Mouse (Mus musculus) MEL (cell line): ENCODE measurements around the gene Trpm8.
A peak's percentile ranks its signal among the peaks of the same experiment; 100 is the strongest.

Experiments
- CHD1 ChIP-seq: IDR thresholded peaks from 2 replicates; pipeline ENCODE4 v1.6.1; 2012; ENCODE audit warnings: low read depth, mild to moderate bottlenecking, inconsistent platforms, low read length, improper control_type of control experiment
- CHD2 ChIP-seq: IDR thresholded peaks from 2 replicates; pipeline ENCODE4 v1.6.1; 2011; ENCODE audit warnings: low read length, improper control_type of control experiment
- CTCF ChIP-seq, 3 experiments: IDR thresholded peaks in 2 of 3; conservative IDR thresholded peaks in 1 of 3; 2 replicates each; pipeline ENCODE4 v1.5.1; 2011 to 2012; ENCODE audit warnings: low read length in 3 of 3, low read depth in 2 of 3, mild to moderate bottlenecking in 2 of 3, improper control_type of control experiment in 1 of 3, inconsistent platforms in 1 of 3, mixed read lengths in 1 of 3, moderate library complexity in 1 of 3; ENCODE audit not compliant: control insufficient read depth in 1 of 3, insufficient read depth in 1 of 3, poor library complexity in 1 of 3, severe bottlenecking in 1 of 3
- ETS1 ChIP-seq: IDR thresholded peaks from 2 replicates; pipeline ENCODE4 v1.6.1; 2012; ENCODE audit warnings: low read depth, mild to moderate bottlenecking, inconsistent platforms, low read length, improper control_type of control experiment, moderate library complexity
- GATA1 ChIP-seq: IDR thresholded peaks from 2 replicates; pipeline ENCODE4 v1.6.1; 2011; ENCODE audit warnings: low read depth, low read length, improper control_type of control experiment
- POLR2A ChIP-seq, 2 experiments: IDR thresholded peaks; 2 replicates each; pipeline ENCODE4 v1.6.1; 2011 to 2012; ENCODE audit warnings: low read length in 2 of 2, mild to moderate bottlenecking in 2 of 2, control low read depth in 1 of 2, improper control_type of control experiment in 1 of 2, low read depth in 1 of 2, moderate library complexity in 1 of 2; ENCODE audit not compliant: control insufficient read depth in 1 of 2, insufficient read depth in 1 of 2, poor library complexity in 1 of 2
- POLR2AphosphoS2 ChIP-seq: IDR thresholded peaks from 2 replicates; pipeline ENCODE4 v1.6.1; 2011; ENCODE audit warnings: low read length, improper control_type of control experiment
- POLR2AphosphoS5 ChIP-seq: IDR thresholded peaks from 2 replicates; pipeline ENCODE4 v1.6.1; 2012; ENCODE audit warnings: low read depth, borderline replicate concordance, mild to moderate bottlenecking, inconsistent platforms, low read length, moderate library complexity, mixed read lengths
- RAD21 ChIP-seq: IDR thresholded peaks from 2 replicates; pipeline ENCODE4 v1.6.1; 2011; ENCODE audit warnings: mild to moderate bottlenecking, low read depth, low read length, improper control_type of control experiment
- RCOR1 ChIP-seq: IDR thresholded peaks from 2 replicates; pipeline ENCODE4 v1.6.1; 2012; ENCODE audit warnings: low read depth, mild to moderate bottlenecking, inconsistent platforms, low read length, improper control_type of control experiment
- SMC3 ChIP-seq: IDR thresholded peaks from 2 replicates; pipeline ENCODE4 v1.6.1; 2011; ENCODE audit warnings: low read depth, low read length, improper control_type of control experiment
- TCF12 ChIP-seq: IDR thresholded peaks from 2 replicates; pipeline ENCODE4 v1.6.1; 2014; ENCODE audit warnings: low read depth, mild to moderate bottlenecking, inconsistent platforms, low read length, improper control_type of control experiment, moderate library complexity

- peak; percentile 84 for TF ChIP-seq RAD21
- no peak for TF ChIP-seq ETS1
- no peak for TF ChIP-seq GATA1
- TF ChIP-seq SMC3, result peak; percentile 76
- peak; percentile 80 to 87 (median 84) for TF ChIP-seq CTCF (IDR thresholded peaks at IDR 0.05 in 2 of 3, conservative IDR thresholded peaks at IDR 0.05 in 1 of 3; ENCODE audit: control insufficient read depth in 1 of 3, insufficient read depth in 1 of 3, low read depth in 2 of 3, low read length in 3 of 3, poor library complexity in 1 of 3, severe bottlenecking in 1 of 3)
- TF ChIP-seq POLR2AphosphoS2, result no peak
- TF ChIP-seq CHD2, result no peak
- no peak for TF ChIP-seq POLR2A (IDR thresholded peaks at IDR 0.05; ENCODE audit: control insufficient read depth in 1 of 2, insufficient read depth in 1 of 2, low read depth in 1 of 2, low read length in 2 of 2, poor library complexity in 1 of 2)
- no peak for TF ChIP-seq RCOR1
- no peak for TF ChIP-seq TCF12
- TF ChIP-seq POLR2AphosphoS5, result no peak
- TF ChIP-seq CHD1, result no peak
Measured at GRCm38 (mm10) chr1:88424602-88425252, 147.3 kb downstream of the Trpm8 start.
